Mouse (Mus musculus) lung, postnatal 10 days (tissue): ENCODE results near the gene Galr2.

Experiments used
- DNase-seq: peaks from one replicate; pipeline ENCODE4 v3.0.0; 2021

Galr2 gene

DNA sequence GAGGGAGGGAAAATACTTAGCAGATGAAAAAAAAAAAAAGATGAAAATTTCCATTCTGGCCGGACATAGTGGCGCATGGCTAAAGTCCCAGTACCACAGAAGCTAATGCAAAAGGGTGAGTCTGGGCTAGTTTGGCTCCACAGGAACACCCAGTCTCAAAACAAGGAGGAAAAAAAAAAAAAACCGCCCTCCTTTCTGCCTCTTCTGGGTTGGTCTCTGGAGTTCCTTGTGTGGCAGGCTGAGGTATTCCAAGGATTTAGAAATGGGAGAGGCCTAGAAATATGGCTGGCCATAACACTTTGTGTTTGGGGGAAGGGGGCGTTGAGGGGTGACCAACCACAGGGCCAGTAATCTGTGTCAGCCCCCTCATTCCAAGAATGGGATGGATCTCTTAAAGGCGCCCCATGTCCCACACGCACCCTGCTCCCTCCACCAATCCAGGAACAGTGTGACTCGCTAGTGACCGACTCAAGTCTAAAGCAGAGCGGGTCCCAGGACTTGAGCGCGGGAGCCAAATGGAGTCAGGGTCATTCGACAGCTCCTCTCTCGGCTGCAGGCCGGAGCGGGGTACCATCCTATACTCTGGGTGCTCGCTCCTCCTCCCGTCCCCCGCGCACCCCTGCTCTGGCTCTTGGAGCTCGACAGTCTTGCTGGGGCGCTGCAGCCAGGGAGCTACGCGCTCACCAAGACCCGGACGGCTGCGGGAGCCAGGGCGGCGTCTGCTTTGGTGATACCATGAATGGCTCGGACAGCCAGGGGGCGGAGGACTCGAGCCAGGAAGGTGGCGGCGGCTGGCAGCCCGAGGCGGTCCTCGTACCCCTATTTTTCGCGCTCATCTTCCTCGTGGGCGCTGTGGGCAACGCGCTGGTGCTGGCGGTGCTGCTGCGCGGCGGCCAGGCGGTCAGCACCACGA is at the start of gene Galr2:
Galr2 (plus strand) TSS at position 189 of the 913 bp plus-strand sequence.
- no peak for DNase-seq

- DNase-seq, result no peak
These were observed 48.3 kb upstream of the Galr2 start for GRCm38 (mm10) chr11:116232427-116232826.

DNA sequence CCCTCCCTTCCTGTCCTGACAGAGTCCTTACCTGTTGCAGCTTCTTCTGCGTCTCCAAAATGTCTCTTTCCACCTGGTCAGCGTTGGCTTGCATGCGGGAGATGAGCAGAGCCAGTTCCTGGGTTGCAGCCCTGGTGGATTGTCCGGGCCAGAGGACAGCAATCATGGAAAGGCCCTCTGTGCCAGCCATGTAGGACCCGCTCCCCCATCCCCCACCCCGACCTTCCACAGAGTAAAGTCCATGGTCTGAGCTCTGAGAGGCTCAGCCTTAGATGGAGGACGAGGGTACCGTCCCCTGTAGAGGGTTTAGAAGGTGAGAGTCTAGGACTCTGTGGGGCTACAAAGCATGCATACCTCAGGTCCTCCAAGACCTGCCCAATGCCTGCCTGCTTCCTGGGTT is 45.8 kb upstream of the Galr2 start:
- DNase-seq, result no peak

DNA sequence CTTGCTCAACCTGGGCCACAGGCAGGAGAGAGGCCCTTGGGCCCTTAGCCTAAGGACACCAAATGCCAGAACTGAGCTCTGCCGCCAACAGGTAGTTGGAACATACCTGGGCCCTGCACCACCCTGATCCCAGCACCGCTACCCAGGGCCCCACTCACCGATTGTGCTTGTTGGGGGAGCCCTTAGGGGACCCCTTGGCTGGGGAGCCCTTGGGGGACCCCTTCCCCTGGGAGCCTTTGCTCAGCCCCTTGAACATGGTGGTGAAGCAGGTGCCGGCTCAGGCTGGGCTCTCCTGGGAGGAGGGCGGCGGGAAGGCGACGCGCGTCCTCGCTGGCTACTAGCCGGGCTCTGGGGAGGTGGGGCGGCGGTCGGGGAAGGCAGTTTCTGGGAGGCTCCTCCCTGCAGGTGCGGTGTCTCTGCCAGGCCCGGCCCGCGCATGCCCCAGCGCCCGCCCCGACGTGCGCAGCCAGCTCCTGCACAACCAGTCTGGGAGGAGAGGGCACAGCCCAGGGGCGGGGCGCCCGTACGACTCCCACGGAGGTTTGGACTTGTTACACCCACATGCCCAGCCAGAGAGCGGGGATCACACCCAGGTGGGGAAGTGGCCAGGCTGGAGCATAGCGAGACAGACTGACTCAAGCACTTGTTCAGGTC is 42.9 kb upstream of the Galr2 start, which contains the start of gene Evpl:
Evpl (minus strand) TSS at position 336 of the 654 bp plus-strand sequence.
- DNase-seq, result peak; percentile 85

DNA sequence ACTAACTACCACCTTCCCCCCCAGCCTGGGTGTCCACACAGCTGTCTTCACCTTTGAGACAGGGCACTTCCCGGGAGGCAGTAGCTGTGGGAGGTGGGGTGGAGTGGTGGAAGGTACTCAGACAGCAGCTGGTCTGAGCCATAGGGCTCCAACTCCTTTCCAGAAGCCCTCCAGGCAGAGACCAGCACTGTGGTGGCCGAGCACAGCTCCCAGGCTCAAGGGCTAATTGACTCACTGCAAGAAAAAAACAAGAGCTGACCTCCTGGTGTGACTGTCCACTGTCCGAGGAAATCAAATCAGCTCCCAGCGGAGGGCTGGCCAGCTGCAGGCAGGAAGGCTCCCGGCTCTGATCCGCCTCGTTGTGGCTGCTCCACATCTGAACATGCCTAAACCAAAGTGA is 40.9 kb upstream of the Galr2 start:
- DNase-seq, result no peak

DNA sequence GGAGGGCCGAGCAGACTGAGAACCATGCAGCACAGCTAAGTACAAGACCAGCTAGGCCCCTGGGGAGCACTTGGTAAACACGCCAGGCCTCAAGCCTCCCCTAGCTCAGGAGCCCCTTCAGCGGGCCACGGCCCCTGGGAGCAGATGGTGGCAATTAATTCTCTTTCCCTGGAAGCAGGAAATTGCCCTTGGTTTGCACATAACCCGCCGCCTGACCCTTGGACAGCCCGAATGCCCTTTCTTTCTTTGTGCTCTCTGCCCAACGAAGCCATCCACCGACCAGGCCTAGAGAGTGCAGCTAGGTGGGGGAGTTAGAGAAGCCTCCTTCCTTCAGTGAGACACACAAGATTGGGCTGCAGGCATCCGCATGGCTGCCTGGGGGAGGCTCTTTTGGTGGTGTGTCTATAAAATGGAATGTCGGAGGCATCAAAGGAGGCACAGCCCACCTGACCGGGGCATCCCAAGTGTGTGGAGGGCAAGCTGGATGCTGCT is 38.9 kb upstream of the Galr2 start:
- no peak for DNase-seq

DNA sequence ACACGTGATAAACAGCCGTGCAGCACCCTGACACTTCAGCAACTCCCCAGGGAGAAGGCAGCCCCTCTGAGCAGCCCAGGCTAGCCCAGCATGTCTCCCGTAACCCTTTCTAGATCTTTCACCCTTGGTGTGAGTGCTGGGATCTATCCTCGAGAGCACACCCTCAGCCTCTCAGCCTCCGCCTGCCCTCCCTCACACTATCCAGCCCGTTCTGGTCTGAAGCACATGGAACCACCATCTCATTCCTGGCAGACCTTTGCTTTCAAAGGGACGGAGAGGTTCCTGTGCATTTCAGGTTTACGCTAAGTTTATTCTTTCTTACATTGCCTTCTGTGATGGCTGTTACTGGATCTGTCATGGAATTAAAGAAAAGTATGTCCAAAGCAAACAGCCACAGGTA is 36.2 kb upstream of the Galr2 start:
- no peak for DNase-seq

GRCm38 (mm10) chr11:116245616-116246015 is 35.1 kb upstream of the Galr2 start:
- DNase-seq, result no peak

DNA sequence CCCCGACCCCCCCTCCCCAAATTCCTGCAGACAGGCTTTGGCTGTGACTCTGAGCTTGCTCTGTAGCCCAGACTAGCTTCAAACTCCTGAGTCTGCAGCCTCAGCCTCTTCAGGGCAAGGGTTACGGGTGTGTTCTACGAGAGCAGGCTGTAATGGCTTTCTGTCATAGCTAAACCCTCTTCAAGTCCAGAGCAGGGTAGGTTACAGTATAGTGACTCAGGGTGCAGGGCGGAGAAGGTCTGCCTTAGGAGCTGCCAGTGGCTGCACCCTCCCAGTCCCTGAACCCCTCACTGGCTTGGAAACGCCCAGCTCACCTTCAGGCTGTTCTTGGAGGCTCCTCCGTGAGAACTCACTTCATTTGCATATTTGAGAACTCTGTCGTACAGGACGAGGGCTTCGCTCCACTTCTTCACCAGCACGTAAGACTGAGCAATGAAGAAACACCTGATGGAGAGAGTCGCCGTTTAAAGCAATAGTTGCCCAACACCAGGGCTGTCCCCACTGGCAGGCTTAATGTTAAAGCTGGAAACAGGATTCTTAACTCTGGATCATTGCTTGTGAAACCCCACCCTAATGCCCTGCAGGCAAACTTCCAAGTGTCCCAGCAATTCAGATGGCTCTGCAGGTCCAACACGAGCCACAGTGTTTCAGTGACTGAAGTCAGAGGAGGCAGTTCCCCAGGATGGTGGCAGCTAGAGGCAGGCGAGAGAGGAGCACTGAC is 33.1 kb upstream of the Galr2 start:
- no peak for DNase-seq

- DNase-seq, result no peak
These were observed 29.8 kb upstream of the Galr2 start for GRCm38 (mm10) chr11:116250898-116251297.

- no peak for DNase-seq
These were observed 27.6 kb upstream of the Galr2 start for GRCm38 (mm10) chr11:116253076-116253600.

DNA sequence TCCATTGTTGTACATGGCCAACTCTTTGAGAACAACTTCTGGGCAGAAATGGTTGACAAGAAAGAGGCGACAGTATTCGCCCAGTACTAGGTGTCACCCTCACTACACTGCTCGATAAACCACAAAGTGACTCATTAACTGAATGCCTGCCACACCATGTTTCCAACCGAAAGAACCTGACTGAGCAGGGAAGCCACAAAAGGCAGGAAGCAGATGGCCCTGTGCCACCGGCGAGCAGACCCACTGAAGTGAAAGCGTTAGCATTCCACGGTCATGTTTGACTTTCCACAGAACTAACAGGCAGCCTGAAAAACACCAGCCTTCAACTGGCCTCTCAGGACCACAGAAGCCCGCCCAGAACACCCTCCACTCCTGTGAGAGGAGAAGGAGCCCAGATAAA is 26.1 kb upstream of the Galr2 start:
- DNase-seq, result peak; percentile 44

GRCm38 (mm10) chr11:116255090-116255981 is 25.4 kb upstream of the Galr2 start:
- no peak for DNase-seq

DNA sequence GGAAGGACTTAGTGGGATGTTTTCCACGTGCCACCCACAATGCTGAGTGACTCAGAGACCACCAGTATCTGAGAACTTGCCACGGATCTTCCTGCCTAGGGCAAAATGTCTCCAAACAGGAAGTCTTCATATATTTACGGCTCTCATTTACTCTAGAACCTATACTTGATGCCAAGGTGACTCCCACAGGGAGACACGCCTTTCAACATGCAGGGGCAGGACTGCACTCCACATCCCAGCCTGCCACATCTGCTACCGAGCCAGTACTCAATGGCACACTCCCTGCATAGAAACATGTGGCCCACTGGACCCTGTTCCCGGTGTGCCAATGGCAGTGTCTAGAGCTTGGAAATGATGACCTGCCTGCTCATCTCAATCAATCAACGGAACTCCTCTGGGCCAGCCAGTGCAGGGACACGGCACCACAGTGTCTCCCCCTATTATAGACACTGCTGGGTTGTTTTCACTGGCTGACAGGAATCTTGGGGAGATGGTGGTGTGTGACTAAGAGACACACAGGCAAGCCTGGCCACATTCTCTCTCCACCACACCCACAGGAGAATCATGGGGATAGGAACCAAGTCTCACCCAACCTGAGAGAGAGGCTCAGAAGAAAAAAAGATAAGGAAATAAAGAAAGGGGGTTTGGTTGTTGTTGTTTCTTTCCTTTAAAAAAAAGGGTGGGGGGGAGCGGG is 24.6 kb upstream of the Galr2 start:
- DNase-seq, result no peak

DNA sequence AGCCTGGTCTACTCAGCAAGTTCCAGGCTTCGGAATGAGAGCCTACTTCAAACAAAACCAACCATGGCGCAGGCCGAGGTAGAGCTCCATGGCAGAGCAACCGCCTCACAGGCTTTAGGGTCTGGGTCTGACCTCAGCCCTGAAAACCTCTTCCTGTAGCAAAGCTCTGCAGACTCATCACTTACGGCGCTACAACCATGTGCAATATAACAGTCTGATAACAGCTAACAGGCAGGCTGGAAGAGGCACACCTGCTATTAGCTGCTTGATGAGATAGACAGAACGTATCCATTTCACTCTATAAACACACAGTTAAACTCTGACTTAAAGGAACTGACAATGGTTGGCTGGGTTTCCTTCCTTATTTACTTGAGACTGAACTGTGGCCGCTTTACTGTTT is 21.3 kb upstream of the Galr2 start:
- no peak for DNase-seq

- DNase-seq, result peak; percentile 64
These were observed 20.5 kb upstream of the Galr2 start for GRCm38 (mm10) chr11:116260259-116260658.

- DNase-seq, result no peak
These were observed 15.4 kb upstream of the Galr2 start for GRCm38 (mm10) chr11:116265352-116265751.

GRCm38 (mm10) chr11:116265850-116266249 is 14.9 kb upstream of the Galr2 start:
- DNase-seq, result no peak

DNA sequence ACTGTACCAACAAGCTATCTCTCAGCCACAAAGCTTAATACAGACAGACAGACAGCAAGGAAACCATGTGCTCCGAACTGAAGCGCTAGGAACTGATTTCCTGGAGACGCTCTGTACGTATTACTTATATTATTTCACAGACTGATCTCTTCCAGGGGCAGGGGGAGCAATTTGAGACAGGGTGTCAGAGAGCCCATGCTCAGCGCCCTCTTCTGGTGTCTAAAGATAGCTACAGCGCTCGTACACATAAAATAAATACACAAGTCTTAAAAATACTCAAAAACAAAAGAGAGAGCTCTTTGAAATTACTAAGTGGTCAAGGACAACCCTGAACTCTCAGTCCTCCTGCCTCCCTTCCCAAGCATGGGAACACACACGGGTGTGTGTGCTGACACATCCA is 13.1 kb upstream of the Galr2 start:
- DNase-seq, result no peak

- DNase-seq, result no peak
These were observed 12.4 kb upstream of the Galr2 start for GRCm38 (mm10) chr11:116268313-116268712.

GRCm38 (mm10) chr11:116269560-116269959 is 11.2 kb upstream of the Galr2 start:
- DNase-seq, result no peak
